Mouse (Mus musculus): Measurements from ENCODE around the gene Fam13c.

Gene Fam13c

DNA sequence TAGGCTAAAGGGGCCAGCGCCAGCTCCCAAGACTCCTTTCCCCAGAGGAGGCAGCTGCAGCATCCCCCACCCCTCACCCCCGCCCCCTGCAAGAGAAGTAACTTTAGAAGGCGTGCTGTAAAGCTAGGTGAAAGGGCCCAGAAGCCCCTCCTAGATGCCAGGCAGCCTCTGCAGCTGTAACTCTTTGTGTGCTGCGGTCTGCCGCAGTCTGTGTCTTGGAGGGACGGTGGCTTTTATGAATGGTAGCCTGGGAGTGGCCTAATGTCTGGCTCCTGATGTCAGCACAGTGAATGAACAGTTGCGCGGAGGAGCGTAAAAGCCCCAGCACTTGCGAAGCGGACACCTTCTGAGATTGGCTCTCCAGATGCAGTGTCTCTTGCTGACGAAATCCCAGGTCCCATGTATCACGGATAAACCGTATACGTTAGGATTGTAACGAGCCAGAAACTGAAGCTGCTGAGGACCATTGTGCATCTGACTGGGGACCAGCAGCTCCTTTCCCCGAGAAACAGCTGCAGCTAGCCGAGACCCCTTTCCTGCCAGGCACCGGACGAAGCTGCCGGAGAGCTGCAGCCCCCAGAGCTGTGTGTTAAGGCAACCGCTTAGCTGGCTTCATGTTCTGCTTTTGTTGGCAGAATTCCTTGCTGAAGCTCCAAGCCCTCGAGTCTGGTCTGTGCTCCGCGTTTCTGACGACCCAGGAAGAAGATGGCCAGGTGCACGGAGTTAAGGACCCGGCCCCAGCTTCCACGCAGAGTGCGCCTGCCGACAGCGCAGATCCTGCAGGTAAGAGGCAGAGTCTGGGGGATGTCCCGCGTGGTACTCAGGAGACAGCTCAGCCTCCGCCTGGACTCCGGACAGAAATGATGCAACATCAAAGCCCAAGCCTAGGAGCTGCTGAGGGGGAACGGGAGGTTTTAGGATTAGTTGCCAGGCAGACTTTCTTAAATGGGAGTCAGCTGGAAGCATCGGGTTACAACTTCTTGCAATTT is 80.2 kb downstream of the Fam13c start:
- DNase-seq (ENCODE audit: low spot score) = peak; percentile 4

DNA sequence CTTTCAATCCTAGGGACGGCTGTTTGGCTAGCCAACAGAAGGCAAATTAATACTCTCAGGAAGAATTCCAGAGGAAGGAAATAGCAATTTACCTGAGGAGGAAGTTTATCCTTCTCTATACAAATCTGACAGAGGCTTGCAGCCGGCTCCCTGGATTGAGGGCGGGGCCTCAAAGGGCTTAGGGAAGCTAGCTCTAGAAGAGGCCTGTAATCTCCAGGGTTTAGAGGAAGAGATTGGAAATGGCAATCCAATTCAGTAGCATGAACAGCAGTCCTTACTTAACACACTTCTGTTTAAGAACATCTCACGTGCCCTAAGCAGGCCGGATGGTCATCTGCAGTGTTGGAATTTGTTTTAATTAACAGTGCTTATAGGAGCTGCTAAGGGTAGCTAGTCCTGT is 81.1 kb downstream of the Fam13c start:
- DNase-seq (ENCODE audit: low spot score) = no peak

DNA sequence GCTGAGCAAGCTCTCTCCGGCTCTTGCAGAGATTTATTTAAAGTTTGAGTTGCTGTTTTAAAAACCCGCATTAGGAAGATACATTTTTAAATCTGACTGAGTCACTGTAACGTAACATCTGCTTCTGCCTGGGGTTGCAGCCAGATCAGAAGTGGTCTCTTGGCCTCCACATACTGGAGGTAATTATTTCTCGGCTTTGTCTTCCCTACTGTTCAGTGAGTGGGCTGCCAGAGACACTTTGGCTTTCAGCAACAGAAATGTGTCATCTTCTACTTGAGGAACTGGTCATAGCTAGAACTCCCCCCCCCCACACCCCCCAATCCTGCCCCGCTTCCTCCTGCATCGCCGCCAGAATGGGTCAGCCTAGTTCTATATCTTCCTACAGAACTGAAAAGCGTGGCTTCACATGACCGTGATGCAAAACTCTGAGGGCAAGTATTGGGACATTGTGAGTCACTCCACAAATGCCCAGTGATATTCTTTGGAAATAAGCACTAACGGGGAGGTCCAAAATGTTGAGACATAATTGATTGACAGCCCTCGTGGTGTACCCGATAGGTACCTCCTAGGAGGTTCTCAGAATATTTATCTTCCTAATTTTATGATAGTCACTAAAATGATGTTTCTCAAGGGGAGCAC is 90.0 kb downstream of the Fam13c start:
- DNase-seq (ENCODE audit: low spot score) = no peak

DNA sequence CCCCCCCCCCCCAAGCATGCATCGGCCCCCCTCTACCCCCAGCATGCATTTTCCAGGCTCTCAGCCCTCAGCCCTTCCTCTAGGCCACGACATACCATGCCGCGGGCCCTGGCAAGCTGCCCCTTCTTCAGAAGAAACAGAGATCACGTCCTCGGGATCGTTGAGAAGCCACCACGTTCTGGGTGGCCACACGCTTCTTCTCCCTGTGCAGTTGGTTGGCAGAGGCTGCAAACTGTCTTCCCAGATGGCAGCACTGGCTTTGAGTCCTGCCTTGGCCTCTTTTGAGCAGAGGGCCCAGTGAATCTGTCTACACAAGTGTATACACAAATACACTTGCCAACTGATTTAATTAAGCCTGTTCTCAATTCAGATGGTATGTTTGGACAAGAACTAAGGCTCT is 92.0 kb downstream of the Fam13c start:
- DNase-seq (ENCODE audit: low spot score) = no peak

DNA sequence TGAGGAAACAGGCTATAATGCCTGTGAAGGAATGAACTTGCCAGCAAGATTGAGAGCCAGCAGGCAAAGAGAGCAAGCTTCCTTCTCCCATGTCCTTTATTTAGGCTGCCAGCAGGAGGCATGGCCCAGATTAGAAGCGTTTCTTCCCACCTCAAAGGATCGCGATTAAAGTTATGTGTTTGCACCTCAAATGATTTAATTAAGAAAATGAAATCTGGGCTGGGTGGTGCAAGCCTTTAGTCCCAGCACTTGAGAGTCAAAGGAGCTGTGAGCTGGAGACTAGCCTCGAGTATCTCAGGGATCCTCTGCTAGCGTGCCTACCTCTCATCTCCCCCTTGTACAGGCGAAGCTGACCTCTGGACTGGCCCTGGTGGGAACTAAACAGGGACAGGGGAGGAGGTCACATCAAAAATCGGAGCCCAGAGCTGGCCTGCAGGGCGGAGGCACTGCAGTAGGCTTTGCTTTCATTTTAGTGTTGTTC is 93.1 kb downstream of the Fam13c start:
- DNase-seq (ENCODE audit: low spot score) = no peak

DNA sequence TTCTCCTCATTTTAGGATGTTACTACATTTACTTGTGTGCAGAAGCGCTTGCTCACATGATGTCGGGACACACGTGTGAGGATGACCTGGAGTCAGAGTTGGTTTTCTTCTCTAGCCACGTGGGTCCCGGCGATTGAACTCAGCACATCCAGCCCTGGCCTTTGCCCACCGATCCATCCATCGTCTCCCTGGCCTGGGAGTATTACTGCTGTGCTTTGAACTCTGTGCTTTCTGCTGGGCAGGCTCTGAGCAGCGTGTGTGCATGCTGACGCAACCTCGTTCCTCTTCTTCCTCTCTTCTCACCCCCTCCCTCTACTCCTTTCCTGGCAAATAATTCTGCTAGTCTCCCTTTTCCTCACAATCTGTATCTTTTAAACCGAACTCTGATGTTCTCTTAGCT is 93.7 kb downstream of the Fam13c start:
- DNase-seq (ENCODE audit: low spot score) = no peak

DNA sequence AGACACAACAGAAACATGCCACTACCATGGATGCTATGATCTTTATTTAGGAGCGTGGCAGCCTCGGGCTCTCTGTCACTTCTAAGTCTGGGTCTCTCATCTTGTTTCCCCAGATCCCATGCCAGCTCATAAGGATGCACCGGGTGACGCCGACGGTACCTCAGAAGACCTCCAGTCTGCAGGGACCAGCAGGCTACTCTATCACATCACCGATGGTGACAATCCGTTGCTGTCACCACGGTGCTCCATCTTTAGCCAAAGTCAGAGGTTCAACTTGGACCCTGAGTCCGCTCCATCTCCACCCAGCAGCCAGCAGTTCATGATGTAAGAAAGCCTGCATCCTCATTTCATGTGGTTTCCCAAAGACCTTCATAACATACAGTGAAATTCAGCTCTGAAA is 94.3 kb downstream of the Fam13c start:
- DNase-seq (ENCODE audit: low spot score) = no peak

DNA sequence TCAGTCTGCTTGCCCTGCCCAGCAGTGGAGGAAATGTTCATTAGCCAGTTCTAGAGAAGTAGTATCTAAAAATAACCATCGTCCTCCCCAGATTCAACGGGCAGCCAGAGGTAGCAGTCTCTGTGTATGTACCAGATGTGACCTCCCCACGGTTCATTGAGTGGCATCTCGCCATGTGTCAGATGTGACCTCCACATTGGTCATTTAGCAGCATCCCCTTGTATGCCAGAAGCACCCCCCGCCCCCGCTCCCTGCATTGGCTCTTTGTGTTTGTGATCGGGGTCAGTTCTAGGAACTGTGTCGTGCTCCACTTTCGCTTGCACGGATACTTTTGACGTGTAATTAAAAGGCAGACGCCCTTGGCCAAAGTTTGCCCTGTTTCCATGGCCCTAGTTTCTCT is 95.1 kb downstream of the Fam13c start:
- no peak for DNase-seq (ENCODE audit: low spot score)

DNA sequence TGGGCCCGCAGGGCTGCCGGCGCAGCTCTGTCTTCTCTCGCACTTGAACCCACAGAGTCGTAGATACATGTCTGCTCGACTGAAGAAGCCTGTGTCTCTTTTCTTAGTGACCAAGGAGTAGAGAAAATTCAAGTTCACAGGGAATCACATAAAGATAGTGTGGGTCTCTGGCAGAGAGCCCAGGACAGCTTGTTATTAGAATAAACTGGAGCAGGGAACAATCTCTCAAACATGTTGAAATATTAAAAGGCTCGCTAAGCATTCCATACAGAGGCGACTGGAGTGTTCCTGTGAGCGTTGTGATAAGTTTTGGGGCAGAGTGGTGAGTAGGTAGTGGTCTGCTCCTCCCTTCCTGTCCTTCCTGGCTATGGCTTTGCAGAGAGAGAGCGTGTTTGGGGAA is 97.4 kb downstream of the Fam13c start:
- DNase-seq (ENCODE audit: low spot score) = no peak

DNA sequence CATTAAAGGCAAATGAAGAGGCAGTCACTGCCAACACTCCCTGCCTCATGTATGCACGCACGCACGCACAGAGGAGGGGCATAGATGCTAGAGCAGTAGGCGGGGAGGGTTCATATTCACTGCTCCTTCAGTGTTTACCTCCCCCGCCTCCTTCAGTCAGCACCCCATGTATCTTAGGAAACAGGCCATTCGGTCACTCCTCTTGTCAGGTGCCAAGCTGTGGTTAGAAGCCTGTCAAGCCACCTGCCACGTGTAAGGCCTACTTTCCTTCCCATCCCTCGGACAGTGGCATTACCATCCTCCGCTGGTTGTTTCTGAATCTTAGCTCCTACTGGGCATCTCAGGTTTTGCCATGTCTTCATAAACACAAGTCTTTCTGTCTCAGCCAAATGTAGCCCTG is 99.0 kb downstream of the Fam13c start:
- DNase-seq (ENCODE audit: low spot score) = no peak

DNA sequence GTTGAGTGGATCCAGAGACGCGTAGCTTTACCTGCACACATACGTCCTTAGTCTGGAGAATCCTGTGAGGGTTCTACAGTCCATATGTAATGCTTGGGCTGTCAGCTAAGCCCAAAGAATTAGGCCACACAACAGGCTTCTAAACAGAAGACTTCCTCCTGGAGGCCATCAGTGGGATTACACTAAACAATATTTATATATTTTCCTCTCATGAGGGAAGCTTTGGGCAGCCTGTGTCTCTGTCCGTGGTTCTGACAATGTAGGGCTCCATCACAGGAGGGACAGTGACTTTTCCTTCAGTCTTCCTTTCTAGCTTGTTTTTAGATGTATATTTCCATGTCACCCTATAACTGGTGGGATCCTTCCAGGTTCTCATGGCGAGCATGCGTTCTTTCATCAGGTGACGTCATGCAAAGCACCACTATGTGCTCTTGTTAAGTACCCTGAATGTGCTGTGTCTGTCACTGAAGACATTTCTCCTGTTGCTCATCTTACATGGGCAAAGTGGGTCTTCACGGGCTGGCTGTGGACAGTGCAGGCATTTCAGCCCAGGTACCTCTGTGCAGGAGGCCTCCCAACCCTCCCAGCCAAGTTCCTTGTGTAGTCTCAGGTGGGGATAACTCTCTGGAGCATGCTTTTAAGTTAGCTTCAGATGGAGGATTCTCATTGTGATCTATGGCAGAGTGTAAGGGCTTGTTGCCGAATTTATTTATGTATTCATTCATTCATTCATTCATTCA is 100.3 kb downstream of the Fam13c start:
- DNase-seq (ENCODE audit: low spot score) = no peak

DNA sequence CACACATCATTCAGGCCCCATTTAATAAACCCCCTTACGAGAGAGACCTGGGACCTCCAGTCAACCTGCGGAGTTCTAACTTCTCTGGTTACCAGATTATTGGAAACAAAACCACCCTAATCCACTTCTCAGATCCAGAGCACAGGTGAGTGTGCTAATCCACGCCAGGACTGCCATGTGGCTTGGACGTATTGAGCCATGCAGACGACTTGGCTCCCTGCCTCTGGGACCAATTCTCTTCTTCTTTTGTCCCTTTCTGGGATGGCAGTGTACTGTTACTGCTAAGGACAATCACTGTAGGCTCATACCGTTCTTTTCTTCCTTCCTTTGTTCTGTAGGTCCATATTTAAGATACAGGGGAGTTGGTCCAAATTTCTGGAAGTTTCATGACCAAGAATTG is 102.6 kb downstream of the Fam13c start:
- no peak for DNase-seq (ENCODE audit: low spot score)

DNA sequence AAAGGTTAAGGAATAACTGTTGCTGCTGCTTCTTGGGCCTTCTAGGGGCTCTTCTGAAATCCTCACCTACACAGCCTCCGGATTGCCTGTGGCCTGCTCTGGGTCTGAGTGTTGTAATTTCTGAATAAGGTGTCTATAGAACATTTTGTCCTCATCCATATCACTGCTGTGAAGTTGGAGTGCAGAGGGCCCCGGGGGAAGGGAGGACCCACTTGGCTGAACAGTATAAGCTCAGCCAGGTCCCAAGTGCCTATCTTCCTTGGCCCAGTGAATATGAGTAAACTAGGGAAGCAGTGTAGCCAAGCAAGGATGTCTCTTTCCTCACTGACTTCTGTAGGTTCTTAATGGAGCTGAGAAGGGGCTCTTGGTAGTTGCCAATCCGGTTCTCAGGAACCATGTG is 112.2 kb downstream of the Fam13c start:
- DNase-seq (ENCODE audit: low spot score) = no peak

DNA sequence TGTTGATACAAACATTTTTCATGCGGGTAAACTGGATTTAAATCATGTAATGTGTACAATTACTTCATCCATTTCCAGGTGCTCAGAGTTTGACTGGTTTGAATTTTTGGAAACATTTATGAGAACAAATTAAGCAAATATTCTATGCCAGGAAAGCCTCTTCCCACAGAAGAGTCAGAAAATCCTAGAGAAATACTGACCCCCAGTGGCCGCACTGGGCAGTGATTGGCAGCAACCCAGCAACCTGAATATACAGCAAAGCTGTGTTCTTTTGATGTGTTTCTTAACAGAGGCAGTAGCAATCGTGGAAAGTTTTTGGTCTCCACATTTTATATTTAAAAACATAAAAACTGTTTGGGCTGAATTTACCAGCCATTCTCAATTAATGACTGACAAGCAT is 123.4 kb downstream of the Fam13c start:
- peak; percentile 56 for DNase-seq (ENCODE audit: low spot score)

DNA sequence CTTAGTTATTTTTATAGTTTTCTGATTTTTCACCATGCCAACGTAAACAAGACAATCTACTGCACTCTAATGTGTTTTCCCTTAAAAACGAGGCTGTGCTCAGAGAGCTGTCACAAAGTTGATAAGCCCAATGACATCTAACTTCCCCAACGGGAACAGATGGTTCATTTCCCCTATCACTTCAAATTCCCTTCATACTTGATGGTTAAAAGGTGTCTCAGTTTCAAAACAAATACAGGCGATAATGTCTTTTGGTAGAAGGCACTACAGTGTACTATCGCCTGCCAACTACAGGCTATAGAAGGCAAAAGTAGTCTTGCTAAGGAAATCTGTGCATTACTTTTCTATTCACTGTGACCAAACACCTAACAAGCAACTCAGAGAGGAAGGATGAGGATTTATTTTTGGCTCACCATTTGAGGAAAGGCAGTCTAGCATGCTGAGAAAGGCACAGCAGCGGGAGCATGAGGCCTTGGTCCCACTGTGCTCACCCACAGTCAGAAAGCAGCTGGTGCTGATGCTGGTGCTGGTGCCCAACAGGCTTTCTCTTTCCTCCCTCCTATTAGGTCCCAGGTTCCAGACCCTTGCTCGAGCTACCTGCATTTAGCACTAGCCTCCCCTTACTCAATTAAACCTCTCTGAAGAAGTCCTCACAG is 141.4 kb downstream of the Fam13c start:
- DNase-seq (ENCODE audit: low spot score) = no peak

DNA sequence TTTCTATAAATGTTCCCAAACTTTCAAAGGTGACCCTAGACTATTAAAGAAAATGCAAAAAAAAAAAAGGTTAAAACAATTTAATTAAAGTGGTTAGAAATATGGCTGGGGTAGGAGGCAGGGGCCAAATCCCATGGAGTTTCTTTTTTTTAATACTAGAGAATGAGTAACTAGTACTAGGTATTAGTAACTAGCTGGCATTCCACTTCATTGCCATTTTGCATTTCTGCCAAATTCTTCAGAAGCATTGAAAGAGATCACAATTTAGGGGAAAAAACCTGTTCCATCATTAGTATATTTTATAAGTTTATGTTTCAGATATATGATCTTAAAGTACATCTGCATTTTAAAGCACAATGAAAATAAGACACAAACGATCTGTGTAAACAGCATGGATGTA is 143.9 kb downstream of the Fam13c start:
- DNase-seq (ENCODE audit: low spot score) = no peak

DNA sequence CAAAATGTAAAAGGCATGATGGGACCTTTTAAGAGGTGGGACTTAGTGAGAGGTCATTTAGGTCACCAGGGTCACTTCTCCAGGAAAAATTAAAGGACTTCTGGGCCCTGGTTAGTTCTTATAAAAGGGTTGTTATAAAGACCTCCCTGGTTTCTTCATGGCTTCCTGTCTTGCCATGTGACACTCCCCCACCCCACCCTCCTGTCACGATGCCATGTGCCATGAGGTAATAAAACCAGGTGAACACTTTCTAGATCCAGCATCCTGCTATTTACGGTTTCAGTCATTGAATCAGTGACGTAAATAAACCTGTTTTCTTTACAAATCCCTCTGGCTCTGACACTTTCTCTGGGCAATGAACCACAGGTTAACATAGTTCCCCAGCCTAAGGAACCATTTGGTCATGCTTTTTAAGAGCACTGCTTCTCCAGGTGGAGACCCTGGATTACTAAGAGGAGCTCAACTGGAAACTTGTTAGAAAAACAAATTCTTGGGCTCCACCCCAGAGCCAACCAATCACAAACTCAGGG is 146.7 kb downstream of the Fam13c start:
- no peak for DNase-seq (ENCODE audit: low spot score)

DNA sequence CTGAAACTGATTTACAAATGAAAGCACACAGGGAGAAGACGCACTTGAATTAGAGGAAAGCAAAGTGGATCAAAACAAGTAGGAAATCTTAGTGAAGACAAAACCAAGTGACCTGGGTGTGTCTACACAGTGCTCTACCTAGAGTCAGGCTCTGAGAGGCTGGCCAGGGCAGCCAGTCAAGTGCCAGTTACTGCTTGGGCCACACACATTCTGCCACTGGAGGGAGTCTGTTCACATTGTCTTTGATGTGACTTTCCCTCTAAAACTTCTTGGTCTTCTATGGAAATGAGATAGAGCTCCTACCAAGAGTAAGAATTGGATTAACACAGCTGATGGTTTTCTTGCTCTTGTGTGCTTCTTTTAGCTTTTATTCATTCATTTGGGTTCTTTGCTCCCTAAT is 153.7 kb downstream of the Fam13c start:
- DNase-seq (ENCODE audit: low spot score) = no peak

DNA sequence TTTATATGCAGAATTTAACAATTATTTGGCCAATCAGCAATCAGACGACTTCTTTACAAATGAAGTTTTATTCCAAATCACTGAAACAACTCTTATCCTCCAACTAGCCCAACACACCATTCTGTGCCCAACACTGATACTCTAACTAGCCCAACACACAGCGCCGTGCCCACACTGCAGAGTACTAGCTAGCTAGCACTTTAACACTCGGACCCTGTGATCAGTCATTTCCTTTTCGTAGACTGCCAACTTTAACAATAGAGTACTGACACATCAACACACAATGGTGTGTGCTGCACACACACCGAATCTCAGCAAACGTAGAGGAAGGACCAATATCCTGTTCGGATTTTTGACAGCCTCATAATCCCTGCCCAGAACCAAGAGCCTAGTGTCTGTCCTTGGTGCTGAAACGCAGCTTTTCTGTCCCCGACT is 157.8 kb downstream of the Fam13c start:
- DNase-seq (ENCODE audit: low spot score) = peak; percentile 1

DNA sequence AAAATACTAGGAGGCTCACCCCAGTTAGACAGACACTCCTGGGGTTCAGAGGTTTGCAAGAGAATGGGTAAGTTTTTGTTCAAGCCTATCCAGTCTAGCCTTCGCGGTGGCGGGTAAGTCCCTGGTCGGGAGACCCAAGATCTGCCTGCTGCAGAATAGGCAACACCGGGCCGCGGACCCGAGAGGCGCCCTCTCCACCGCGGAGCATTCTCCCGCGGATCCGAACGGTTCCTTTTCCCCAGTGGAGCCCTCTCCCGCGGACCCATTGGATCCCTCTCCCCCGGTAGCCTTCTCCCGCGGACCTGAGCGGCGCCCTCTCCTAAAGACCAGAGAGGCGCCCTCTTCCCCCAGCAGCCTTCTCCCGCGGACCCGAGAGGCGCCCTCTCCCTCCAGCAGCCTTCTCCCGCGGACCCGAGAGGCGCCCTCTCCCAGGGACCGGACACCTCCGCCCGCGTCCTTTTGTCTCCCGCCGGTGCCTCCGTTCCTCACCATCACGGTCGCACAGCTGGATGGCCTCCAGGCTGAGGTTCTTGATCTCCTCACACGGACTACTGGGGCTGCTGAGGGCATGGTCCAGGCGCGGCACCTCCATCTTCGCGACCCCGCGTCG is 158.3 kb downstream of the Fam13c start:
- peak; percentile 13 for DNase-seq (ENCODE audit: low spot score)
